Comparison of ENCODE assay signal across 9 mouse cellular contexts in the genomic region with DNA sequence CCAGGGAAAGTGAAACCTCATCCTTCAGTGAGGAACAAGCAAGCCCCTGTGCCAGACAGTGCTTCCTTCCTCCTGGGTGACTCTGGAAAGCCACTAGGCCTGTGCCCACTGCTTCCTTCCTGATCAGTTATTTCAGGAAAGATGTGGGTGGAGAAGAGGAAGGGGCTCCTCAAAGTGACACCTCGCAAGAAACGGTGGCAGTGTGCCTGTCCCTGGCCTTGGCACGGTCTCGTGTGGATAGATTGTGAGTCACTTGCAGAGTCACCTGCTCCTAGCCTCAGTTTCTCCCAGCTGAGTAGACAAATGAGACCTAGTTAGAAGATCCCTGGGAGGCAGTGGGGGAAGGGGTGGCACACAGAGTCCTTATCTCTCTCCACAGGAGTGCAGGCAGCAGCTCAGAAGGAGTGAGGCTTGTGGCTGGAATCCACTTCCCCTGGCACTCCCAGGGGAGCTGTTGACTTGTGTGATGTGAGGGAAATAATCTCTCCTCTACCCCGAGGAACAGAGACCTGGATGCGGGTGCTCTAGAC. TPM values are rescaled to one million over a fixed set of nuclear protein-coding genes. Genes with fewer than 3 reads are reported as not detected.
DNase-seq lines count a peak whose midpoint lies in the region; ATAC-seq lines count a peak whose summit lies in the region.
"Had no signal": no experiment of that assay in that cellular context is flagged by ENCODE, and none has a peak within 500 bp of the region (broad histone marks: within the 10 kb centered on the region; RNA-seq: fewer than 3 reads in every experiment).

No protein-coding gene starts in this region.

- H3K36me3 ChIP-seq in heart, embryonic 15.5 days, result no peaks in the 10 kb centered on the region
- H3K36me3 ChIP-seq in stomach, embryonic 14.5 days (ENCODE audit: control insufficient read depth, insufficient read depth, low read length), result no peaks in the 10 kb centered on the region; the same call in 1 of the 2 replicates
- peaks cover 5% of the 10 kb centered on the region; the same call in 1 of the 2 replicates for H3K36me3 ChIP-seq in forebrain, embryonic 14.5 days (ENCODE audit: control insufficient read depth, insufficient read depth, low read length)

- DNase-seq in layer of hippocampus, adult 9-11 months, result peak; percentile 86
- no peak for DNase-seq in layer of hippocampus, postnatal 10 days (ENCODE audit: low spot score in 2 of 2)
- peak; percentile 52 for DNase-seq in c-Kit-positive CD71-negative TER-119-negative erythroid progenitor cells, embryonic 14.5 days (ENCODE audit: low read depth)
- DNase-seq in kidney, postnatal 10 days, result peak; percentile 48
- DNase-seq in lung, postnatal 10 days, result peak; percentile 74
- no peak for DNase-seq in forebrain, embryonic 14.5 days (ENCODE audit: low spot score)

- ATAC-seq in heart, embryonic 15.5 days (replicated peaks; ENCODE audit: insufficient number of reproducible peaks, insufficient read depth, low FRiP score, low read depth), result peak; percentile 56
- ATAC-seq in stomach, embryonic 14.5 days (ENCODE audit: insufficient number of reproducible peaks, insufficient read depth, low FRiP score, low read depth), result peak; percentile 81
- ATAC-seq in forebrain, embryonic 14.5 days, result no peak

- peak overlapping the region; percentile 3; the same call in 1 of the 2 replicates for H3K4me3 ChIP-seq in heart, embryonic 15.5 days
- no peak overlapping the region for H3K4me3 ChIP-seq in stomach, embryonic 14.5 days (ENCODE audit: low read depth, low read length)
- H3K4me3 ChIP-seq in forebrain, embryonic 14.5 days (ENCODE audit: low read depth, low read length), result no peak overlapping the region

- no peaks in the 10 kb centered on the region for H3K27me3 ChIP-seq in heart, embryonic 15.5 days
- no peaks in the 10 kb centered on the region for H3K27me3 ChIP-seq in stomach, embryonic 14.5 days (ENCODE audit: control insufficient read depth, insufficient read depth, low read length)
- no peaks in the 10 kb centered on the region for H3K27me3 ChIP-seq in forebrain, embryonic 14.5 days (replicated peaks; ENCODE audit: control insufficient read depth, insufficient read depth, low read length)

- H3K4me2 ChIP-seq in heart, embryonic 15.5 days, result peak overlapping the region; percentile 47
- H3K4me2 ChIP-seq in stomach, embryonic 14.5 days (replicated peaks; ENCODE audit: low read depth, low read length), result no peak overlapping the region
- H3K4me2 ChIP-seq in forebrain, embryonic 14.5 days (ENCODE audit: low read length), result no peak overlapping the region

- peak overlapping the region; percentile 92 for H3K27ac ChIP-seq in heart, embryonic 15.5 days
- peak overlapping the region; percentile 17 for H3K27ac ChIP-seq in stomach, embryonic 14.5 days (ENCODE audit: low read length)
- no peak overlapping the region for H3K27ac ChIP-seq in forebrain, embryonic 14.5 days (ENCODE audit: low read depth, low read length)

- WGBS in heart, embryonic 15.5 days, result 16% methylated on average over 6 of the region's 6 CpGs
- 54% methylated on average over 6 of the region's 6 CpGs for WGBS in stomach, embryonic 14.5 days
- WGBS in forebrain, embryonic 14.5 days, result 80% methylated on average over 6 of the region's 6 CpGs

- 0 out of 2 replicates have a peak overlapping the region, but pooled peaks have one; percentile 8 for H3K9ac ChIP-seq in heart, embryonic 15.5 days
- no peak overlapping the region for H3K9ac ChIP-seq in stomach, embryonic 14.5 days (replicated peaks; ENCODE audit: low read depth, low read length)
- H3K9ac ChIP-seq in forebrain, embryonic 14.5 days (ENCODE audit: low read length), result no peak overlapping the region

- H3K9me3 ChIP-seq in heart, embryonic 15.5 days (replicated peaks), result no peaks in the 10 kb centered on the region
- no peaks in the 10 kb centered on the region for H3K9me3 ChIP-seq in stomach, embryonic 14.5 days (ENCODE audit: control insufficient read depth, low read depth, low read length)
- H3K9me3 ChIP-seq in forebrain, embryonic 14.5 days (replicated peaks; ENCODE audit: control insufficient read depth, low read length), result no peaks in the 10 kb centered on the region

- H3K4me1 ChIP-seq in heart, embryonic 15.5 days (replicated peaks), result peaks cover 79% of the 10 kb centered on the region
- peaks cover 27% of the 10 kb centered on the region for H3K4me1 ChIP-seq in stomach, embryonic 14.5 days (ENCODE audit: control insufficient read depth, insufficient read depth, low read length)
- H3K4me1 ChIP-seq in forebrain, embryonic 14.5 days (ENCODE audit: control insufficient read depth, insufficient read depth, low read length), result no peaks in the 10 kb centered on the region

RNA-seq across cellular contexts. Expression of a gene that starts 35.0 kb away (rescaled TPM):
- total RNA-seq in layer of hippocampus, postnatal 10 days (2021), result 1 to 10 TPM; 2.1 to 2.5 TPM
- 20.8 and 24.2 TPM in 2 replicates for polyA plus RNA-seq in heart, embryonic 15.5 days (2015; fragmentation: Nextera tagmentation; extraction: Ambion mirVana)
- 18.4 and 21.7 TPM in 2 replicates for polyA plus RNA-seq in stomach, embryonic 14.5 days (2014; fragmentation: Nextera tagmentation; extraction: Ambion mirVana)
- polyA plus RNA-seq in forebrain, embryonic 14.5 days (2014; fragmentation: Nextera tagmentation; extraction: Ambion mirVana), result 4.5 and 5.9 TPM in 2 replicates
- total RNA-seq: neutrophil, adult 5-6 weeks had no signal

RNA-seq across cellular contexts. Expression of a gene that starts 42.6 kb away (rescaled TPM):
- total RNA-seq in layer of hippocampus, postnatal 10 days (2021), result 100 to 1,000 TPM; 109 to 117 TPM
- 69.5 and 80.7 TPM in 2 replicates for polyA plus RNA-seq in heart, embryonic 15.5 days (2015; fragmentation: Nextera tagmentation; extraction: Ambion mirVana)
- 79.4 and 82.4 TPM in 2 replicates for polyA plus RNA-seq in stomach, embryonic 14.5 days (2014; fragmentation: Nextera tagmentation; extraction: Ambion mirVana)
- polyA plus RNA-seq in forebrain, embryonic 14.5 days (2014; fragmentation: Nextera tagmentation; extraction: Ambion mirVana), result 179 and 189 TPM in 2 replicates

RNA-seq across cellular contexts. Expression of a gene that starts 52.9 kb away (rescaled TPM):
- 10 to 100 TPM; 29.0 to 31.2 TPM for total RNA-seq in layer of hippocampus, postnatal 10 days (2021)
- polyA plus RNA-seq in heart, embryonic 15.5 days (2015; fragmentation: Nextera tagmentation; extraction: Ambion mirVana), result 61.9 and 63.1 TPM in 2 replicates
- 147 and 150 TPM in 2 replicates for polyA plus RNA-seq in stomach, embryonic 14.5 days (2014; fragmentation: Nextera tagmentation; extraction: Ambion mirVana)
- 29.2 and 32.8 TPM in 2 replicates for polyA plus RNA-seq in forebrain, embryonic 14.5 days (2014; fragmentation: Nextera tagmentation; extraction: Ambion mirVana)

RNA-seq across cellular contexts. Expression of a gene that starts 58.8 kb away (rescaled TPM):
- total RNA-seq in layer of hippocampus, postnatal 10 days (2021), result 1 to 10 TPM; 5.9 to 6.6 TPM
- 47.3 and 49.9 TPM in 2 replicates for polyA plus RNA-seq in heart, embryonic 15.5 days (2015; fragmentation: Nextera tagmentation; extraction: Ambion mirVana)
- 91.7 and 95.3 TPM in 2 replicates for polyA plus RNA-seq in stomach, embryonic 14.5 days (2014; fragmentation: Nextera tagmentation; extraction: Ambion mirVana)
- polyA plus RNA-seq in forebrain, embryonic 14.5 days (2014; fragmentation: Nextera tagmentation; extraction: Ambion mirVana), result 70.1 and 81.5 TPM in 2 replicates

Comparison
In these comparisons a context has a peak if more than half of its experiments do, and no peak if none do; other contexts are left out.
1. DNase-seq: peak in layer of hippocampus, adult 9-11 months (single experiment), c-Kit-positive CD71-negative TER-119-negative erythroid progenitor cells, embryonic 14.5 days (single experiment), kidney, postnatal 10 days (single experiment) and lung, postnatal 10 days (single experiment); none in layer of hippocampus, postnatal 10 days (0 of 2) and forebrain, embryonic 14.5 days (single experiment).